Mouse (Mus musculus) cerebellum, adult 2 months (tissue): Measurements from ENCODE around the gene Alyref. TPM values are rescaled to one million over a fixed set of nuclear protein-coding genes. Genes with fewer than 3 reads are reported as not detected.

ENCODE experiments used
- DNase-seq, 2 experiments: peaks; one replicate each; pipeline ENCODE4 v3.0.0; 2021
- H3K27ac ChIP-seq: fragments of 200-500 bp; 2 replicates; pipeline ENCODE4 v1.5.1; 2012; ENCODE audit warnings: low read length, control low read depth, inconsistent platforms; ENCODE audit not compliant: insufficient read depth
- H3K27me3 ChIP-seq: fragments of 200-500 bp; 2 replicates; pipeline ENCODE4 v1.6.1; 2012; ENCODE audit warnings: inconsistent platforms, mild to moderate bottlenecking, low read length, moderate library complexity; ENCODE audit not compliant: control insufficient read depth, insufficient read depth
- H3K4me1 ChIP-seq: fragments of 200-500 bp; 2 replicates; pipeline ENCODE4 v1.6.1; 2011; ENCODE audit warnings: low read length; ENCODE audit not compliant: control insufficient read depth, insufficient read depth
- H3K4me3 ChIP-seq: fragments of 200-500 bp; replicated peaks from 2 replicates; pipeline ENCODE3; 2011; ENCODE audit warnings: mild to moderate bottlenecking, low read depth, low read length, control low read depth; ENCODE audit not compliant: insufficient read depth
- CTCF ChIP-seq: fragments of 200-500 bp; IDR thresholded peaks from 2 replicates; pipeline ENCODE4 v1.5.1; 2011; ENCODE audit warnings: low read depth, mild to moderate bottlenecking, control low read depth, low read length, moderate library complexity, borderline replicate concordance; ENCODE audit not compliant: insufficient read depth
- POLR2A ChIP-seq: fragments of 200-500 bp; IDR thresholded peaks from 2 replicates; pipeline ENCODE4 v1.6.1; 2011; ENCODE audit warnings: low read length, control low read depth, borderline replicate concordance; ENCODE audit not compliant: insufficient read depth
- WGBS: fragments of 180-500 bp; shearing (Covaris S2); methylation state at CpG from one replicate; pipeline ENCODE4 v1.1.7; 2018; 5-methylcytosine and 5-hydroxymethylcytosine counted together
- polyA plus RNA-seq: library from polyadenylated mRNA; depleted of rRNA; stranded (reverse); fragments of >200 nt; gene quantifications from 2 replicates; pipeline ENCODE4 v1.2.3, GENCODE M21; 2012

Alyref gene
- polyA plus RNA-seq, 1 experiment = 51.8 TPM

- Histone ChIP-seq H3K4me1 (peaks cover 19% of the 10 kb centered on the region), H3K4me3 (no peak overlapping the region), H3K27me3 (no peaks in the 10 kb centered on the region), H3K27ac (no peak overlapping the region)
- peak in 1 of 2 experiments; percentile 27 for DNase-seq
- WGBS = 89% methylated on average over 25 of the region's 25 CpGs
- TF ChIP-seq POLR2A (no peak), CTCF (no peak)
Observed at GRCm38 (mm10) chr11:120618619-120619535, 20.7 kb upstream of the Alyref start.

GRCm38 (mm10) chr11:120617519-120618112 is 19.5 kb upstream of the Alyref start, which contains the start of gene Pcyt2:
TSS of gene Pcyt2 (minus strand) at chr11:120617936.
- TF ChIP-seq CTCF (no peak), POLR2A (peak; percentile 89)
- under 1% methylated on average over 56 of the region's 56 CpGs for WGBS
- peak; percentile 94 to 95 for DNase-seq
- no peaks in the 10 kb centered on the region for H3K27me3 ChIP-seq
- peak within 1 kb of the TSS; percentile 80 for H3K27ac ChIP-seq
- peak within 1 kb of the TSS; percentile 73 for H3K4me3 ChIP-seq
- peaks cover 29% of the 10 kb centered on the region for H3K4me1 ChIP-seq

- peak in 1 of 2 experiments; percentile 33 for DNase-seq
- H3K4me1 ChIP-seq = peaks cover 29% of the 10 kb centered on the region
- no peak for TF ChIP-seq CTCF
- TF ChIP-seq POLR2A = no peak
- 18% methylated on average over 4 of the region's 4 CpGs for WGBS
- H3K27ac ChIP-seq = peak overlapping the region; percentile 80; the same call in 1 of the 2 replicates
- H3K4me3 ChIP-seq = peak overlapping the region; percentile 73
- no peaks in the 10 kb centered on the region for H3K27me3 ChIP-seq
Observed at GRCm38 (mm10) chr11:120616617-120617294, 18.6 kb upstream of the Alyref start.

GRCm38 (mm10) chr11:120615606-120616203 is 17.5 kb upstream of the Alyref start:
- Histone ChIP-seq H3K4me1 (peaks cover 29% of the 10 kb centered on the region), H3K4me3 (peak overlapping the region; percentile 27), H3K27ac (no peak overlapping the region), H3K27me3 (no peaks in the 10 kb centered on the region)
- TF ChIP-seq CTCF = no peak
- no peak for TF ChIP-seq POLR2A
- WGBS = 74% methylated on average over 11 of the region's 11 CpGs
- DNase-seq = peak in 1 of 2 experiments; percentile 15

GRCm38 (mm10) chr11:120615167-120615566 is 17.0 kb upstream of the Alyref start:
- Histone ChIP-seq H3K4me3 (no peak overlapping the region), H3K4me1 (peaks cover 29% of the 10 kb centered on the region), H3K27ac (no peak overlapping the region), H3K27me3 (no peaks in the 10 kb centered on the region)
- TF ChIP-seq CTCF (no peak), POLR2A (no peak)
- peak in 1 of 2 experiments; percentile 30 for DNase-seq
- WGBS = 71% methylated on average over 6 of the region's 6 CpGs

GRCm38 (mm10) chr11:120613976-120614375 is 15.8 kb upstream of the Alyref start:
- DNase-seq = peak in 1 of 2 experiments; percentile 44
- H3K4me3 ChIP-seq = no peak overlapping the region
- peak overlapping the region; percentile 44; the same call in 1 of the 2 replicates for H3K27ac ChIP-seq
- peaks cover 32% of the 10 kb centered on the region for H3K4me1 ChIP-seq
- H3K27me3 ChIP-seq = no peaks in the 10 kb centered on the region
- WGBS = 19% methylated on average over 8 of the region's 8 CpGs
- TF ChIP-seq POLR2A (no peak), CTCF (no peak)

GRCm38 (mm10) chr11:120613481-120613972 is 15.4 kb upstream of the Alyref start:
- H3K27me3 ChIP-seq = no peaks in the 10 kb centered on the region
- peaks cover 32% of the 10 kb centered on the region for H3K4me1 ChIP-seq
- TF ChIP-seq POLR2A = no peak
- TF ChIP-seq CTCF = no peak
- no peak for DNase-seq
- WGBS = 38% methylated on average over 10 of the region's 10 CpGs
- H3K4me3 ChIP-seq = no peak overlapping the region
- H3K27ac ChIP-seq = peak overlapping the region; percentile 44; the same call in 1 of the 2 replicates
